Mouse (Mus musculus) embryonic facial prominence, embryonic 11.5 days (tissue): ENCODE data around the gene Dlgap1. TPM values are rescaled to one million over a fixed set of nuclear protein-coding genes. Genes with fewer than 3 reads are reported as not detected.

Source experiments
- ATAC-seq: fragments of 200-750 bp; cut with Nextera tagmentation; replicated peaks from 2 replicates; pipeline ENCODE4 v1.8.0; 2017; ENCODE audit warnings: low read depth; ENCODE audit not compliant: insufficient number of reproducible peaks, low FRiP score, low TSS enrichment
- DNase-seq: peaks from one replicate; pipeline ENCODE4 v3.0.0-alpha.2; 2015; ENCODE audit warnings: low spot score
- H3K27ac ChIP-seq: fragments of 300-500 bp; sonication (generic); replicated peaks from 2 replicates; pipeline ENCODE4 v1.5.1; 2014; ENCODE audit warnings: mild to moderate bottlenecking, low read depth, low read length, control low read depth
- H3K27me3 ChIP-seq: fragments of 300-500 bp; sonication (generic); 2 replicates; pipeline ENCODE4 v1.6.1; 2014; ENCODE audit warnings: mild to moderate bottlenecking, low read length, moderate library complexity, mixed read lengths; ENCODE audit not compliant: control insufficient read depth, insufficient read depth
- H3K36me3 ChIP-seq: fragments of 300-500 bp; sonication (generic); replicated peaks from 2 replicates; pipeline ENCODE4 v1.6.1; 2014; ENCODE audit warnings: low read depth, mild to moderate bottlenecking, low read length, moderate library complexity, mixed read lengths; ENCODE audit not compliant: control insufficient read depth, insufficient read depth
- H3K4me1 ChIP-seq: fragments of 300-500 bp; sonication (generic); 2 replicates; pipeline ENCODE4 v1.6.1; 2014; ENCODE audit warnings: low read length, mixed read lengths; ENCODE audit not compliant: control insufficient read depth, insufficient read depth
- H3K4me2 ChIP-seq: fragments of 300-500 bp; sonication (generic); 2 replicates; pipeline ENCODE4 v1.6.1; 2014; ENCODE audit warnings: low read depth, mild to moderate bottlenecking, control low read depth, low read length, moderate library complexity
- H3K4me3 ChIP-seq: fragments of 300-500 bp; sonication (generic); 2 replicates; pipeline ENCODE4 v1.5.1; 2014; ENCODE audit warnings: low read depth, low read length, control low read depth
- H3K9ac ChIP-seq: fragments of 300-500 bp; sonication (generic); replicated peaks from 2 replicates; pipeline ENCODE4 v1.6.1; 2014; ENCODE audit warnings: mild to moderate bottlenecking, control low read depth, low read length
- H3K9me3 ChIP-seq: fragments of 300-500 bp; sonication (generic); replicated peaks from 2 replicates; pipeline ENCODE4 v1.6.1; 2016; ENCODE audit warnings: mild to moderate bottlenecking, low read length, inconsistent platforms, mixed read lengths; ENCODE audit not compliant: control insufficient read depth
- WGBS: fragments of 180-500 bp; shearing (Covaris S2); extraction: QIAGEN DNeasy Blood & Tissue Kit; methylation state at CpG from one replicate; pipeline ENCODE4 v1.1.7; 2014; 5-methylcytosine and 5-hydroxymethylcytosine counted together
- polyA plus RNA-seq: library from polyadenylated mRNA; unstranded; fragments of >200 nt; fragmentation: Nextera tagmentation; extraction: Ambion mirVana; gene quantifications from 2 replicates; pipeline ENCODE4 v1.2.1, GENCODE M21; 2014

The Dlgap1 gene
- polyA plus RNA-seq, 1 experiment from 2014 or later: 2.4 TPM

DNA sequence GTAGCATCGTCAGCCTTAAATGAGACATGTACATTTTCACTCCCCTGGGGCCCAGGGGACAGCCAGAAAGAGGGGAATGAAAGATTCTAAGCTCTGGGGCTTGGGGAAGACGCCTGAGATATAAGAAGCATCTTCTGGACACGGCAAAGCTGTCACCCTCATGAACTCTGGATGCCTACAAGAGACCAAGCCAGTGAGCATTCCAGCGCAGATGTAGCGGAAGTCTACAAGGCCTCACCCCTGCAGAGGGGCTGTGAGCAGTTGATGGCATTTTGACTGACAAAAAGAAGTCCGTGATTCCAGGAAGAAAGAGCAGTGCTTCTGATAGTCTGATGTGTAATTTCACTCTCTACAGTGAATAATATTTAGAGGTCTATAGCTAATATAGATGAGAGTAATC is 621.6 kb downstream of the Dlgap1 start:
- no peaks in the 10 kb centered on the region for H3K36me3 ChIP-seq
- H3K4me1 ChIP-seq: no peaks in the 10 kb centered on the region
- no peak overlapping the region for H3K4me3 ChIP-seq
- no peaks in the 10 kb centered on the region for H3K27me3 ChIP-seq
- DNase-seq (no peak), ATAC-seq (no peak)
- no peak overlapping the region for H3K27ac ChIP-seq
- H3K9ac ChIP-seq: no peak overlapping the region
- H3K9me3 ChIP-seq: no peaks in the 10 kb centered on the region
- 71% methylated on average over 6 of the region's 6 CpGs for WGBS
- no peak overlapping the region for H3K4me2 ChIP-seq

DNA sequence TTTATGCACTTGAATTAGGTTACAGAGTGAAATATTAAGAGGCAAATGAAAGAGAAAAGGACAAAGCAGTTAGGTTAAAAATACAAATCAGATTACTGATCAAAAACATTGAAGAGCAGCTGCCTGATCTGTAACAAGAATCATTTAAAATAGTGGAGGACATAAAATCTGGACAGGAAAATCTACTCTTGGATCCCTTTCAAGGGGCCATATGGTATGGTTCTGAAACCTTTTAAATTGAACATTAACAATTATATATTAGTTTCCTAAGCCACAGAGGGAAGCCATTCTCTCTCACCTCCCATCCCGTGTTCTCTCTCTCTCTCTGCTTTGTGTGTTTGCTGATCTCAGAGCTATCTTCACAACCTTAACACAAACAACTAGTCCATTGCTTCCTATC is 625.4 kb downstream of the Dlgap1 start:
- Histone ChIP-seq H3K4me3 (no peak overlapping the region), H3K4me2 (no peak overlapping the region), H3K36me3 (no peaks in the 10 kb centered on the region), H3K4me1 (no peaks in the 10 kb centered on the region), H3K27me3 (no peaks in the 10 kb centered on the region), H3K27ac (no peak overlapping the region), H3K9ac (no peak overlapping the region), H3K9me3 (no peaks in the 10 kb centered on the region)
- ATAC-seq: no peak
- WGBS: 71% methylated on average over 1 of the region's 1 CpGs
- DNase-seq: no peak

DNA sequence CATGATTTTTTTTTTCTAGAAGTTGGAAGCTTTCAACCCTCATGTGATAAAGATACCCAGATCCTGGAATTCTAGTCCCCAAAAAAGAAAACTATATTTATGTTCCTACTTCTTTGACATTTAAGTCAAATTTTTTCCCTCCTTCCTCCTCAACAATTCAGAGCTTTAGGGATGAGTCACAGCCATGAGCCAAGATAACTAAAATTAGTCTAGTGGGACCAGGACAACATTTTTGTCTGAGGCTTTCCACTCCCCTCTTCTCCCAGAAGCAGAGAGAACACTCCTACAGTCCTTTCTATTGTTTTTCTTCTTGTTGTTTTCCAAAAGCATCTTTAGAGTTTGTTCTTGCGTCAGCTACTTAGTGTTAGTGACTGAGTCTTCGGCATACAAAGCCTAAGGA is 627.5 kb downstream of the Dlgap1 start:
- ATAC-seq (no peak), DNase-seq (no peak)
- Histone ChIP-seq H3K27ac (no peak overlapping the region), H3K27me3 (no peaks in the 10 kb centered on the region), H3K4me1 (no peaks in the 10 kb centered on the region), H3K4me3 (no peak overlapping the region), H3K4me2 (no peak overlapping the region), H3K9me3 (no peaks in the 10 kb centered on the region), H3K9ac (no peak overlapping the region), H3K36me3 (no peaks in the 10 kb centered on the region)
- 86% methylated on average over 2 of the region's 2 CpGs for WGBS

DNA sequence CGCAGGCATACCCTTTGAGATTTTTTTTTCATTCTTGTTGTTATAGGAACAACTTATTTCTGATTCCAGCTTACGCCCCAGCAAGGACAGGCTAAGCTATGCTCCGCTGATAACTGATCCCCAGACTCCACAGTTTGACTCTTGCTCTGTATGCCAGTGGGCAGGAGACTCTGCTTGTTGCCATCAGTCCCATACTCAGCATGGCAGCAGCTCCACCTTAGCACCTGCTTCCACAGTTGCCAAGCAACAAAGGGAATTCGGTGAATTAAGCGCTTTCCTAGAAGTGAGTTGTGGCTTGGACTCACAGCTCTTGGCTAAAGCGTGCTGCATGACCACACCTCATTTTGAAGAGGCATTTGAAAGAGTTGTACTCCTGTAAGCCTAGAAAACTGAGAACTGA is 631.6 kb downstream of the Dlgap1 start:
- Histone ChIP-seq H3K4me1 (no peaks in the 10 kb centered on the region), H3K36me3 (no peaks in the 10 kb centered on the region), H3K27ac (no peak overlapping the region), H3K4me2 (no peak overlapping the region), H3K27me3 (no peaks in the 10 kb centered on the region), H3K9ac (no peak overlapping the region), H3K9me3 (no peaks in the 10 kb centered on the region), H3K4me3 (no peak overlapping the region)
- DNase-seq (no peak), ATAC-seq (no peak)
- WGBS: 89% methylated on average over 6 of the region's 6 CpGs

DNA sequence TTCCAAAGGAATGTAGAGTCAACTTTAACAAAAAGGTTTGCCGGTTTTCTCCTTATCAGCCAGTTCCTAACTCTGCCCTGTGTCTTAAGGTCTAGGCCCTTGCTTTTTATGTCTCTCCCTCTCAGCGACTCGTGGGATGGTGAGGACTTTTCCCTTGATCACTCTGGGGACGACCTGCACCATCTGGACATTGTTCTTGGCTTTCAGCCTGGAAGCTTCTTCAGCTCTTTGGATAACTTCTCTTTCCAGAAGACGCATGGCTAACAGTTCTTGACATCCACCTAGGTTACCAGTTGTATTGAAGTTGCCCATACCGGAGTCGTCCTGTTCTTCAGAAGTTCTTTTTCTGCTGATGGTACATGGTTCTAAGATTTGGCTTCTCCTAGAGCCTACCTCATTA is 633.2 kb downstream of the Dlgap1 start:
- H3K27ac ChIP-seq: no peak overlapping the region
- DNase-seq (no peak), ATAC-seq (no peak)
- H3K4me1 ChIP-seq: no peaks in the 10 kb centered on the region
- H3K4me2 ChIP-seq: no peak overlapping the region
- 89% methylated on average over 7 of the region's 7 CpGs for whole genome bisulfite sequencing
- H3K9me3 ChIP-seq: no peaks in the 10 kb centered on the region
- no peaks in the 10 kb centered on the region for H3K27me3 ChIP-seq
- no peak overlapping the region for H3K4me3 ChIP-seq
- no peaks in the 10 kb centered on the region for H3K36me3 ChIP-seq
- no peak overlapping the region for H3K9ac ChIP-seq

DNA sequence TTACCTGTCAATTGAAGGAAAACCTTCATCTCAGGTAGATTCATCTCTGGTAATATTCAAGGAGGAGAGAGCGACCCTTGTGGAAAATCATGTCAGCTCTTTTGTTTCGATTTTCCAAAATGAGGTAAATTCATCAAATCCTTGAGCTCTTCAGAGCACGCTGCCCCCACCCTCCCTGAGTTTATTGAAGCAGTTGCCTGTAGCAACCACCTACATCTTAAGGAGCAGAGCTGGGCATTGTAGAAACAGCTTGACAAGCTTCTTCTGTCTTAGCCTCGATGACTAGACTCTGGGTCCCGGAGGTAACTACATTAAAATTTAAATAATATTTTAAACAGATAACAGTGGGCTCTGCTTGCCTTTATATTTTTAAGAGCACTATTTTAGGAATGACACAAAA is 636.8 kb downstream of the Dlgap1 start:
- no peaks in the 10 kb centered on the region for H3K27me3 ChIP-seq
- no peaks in the 10 kb centered on the region for H3K36me3 ChIP-seq
- H3K9me3 ChIP-seq: no peaks in the 10 kb centered on the region
- no peak overlapping the region for H3K9ac ChIP-seq
- ATAC-seq (no peak), DNase-seq (no peak)
- 81% methylated on average over 5 of the region's 5 CpGs for WGBS
- H3K4me3 ChIP-seq: no peak overlapping the region
- H3K4me2 ChIP-seq: no peak overlapping the region
- H3K4me1 ChIP-seq: no peaks in the 10 kb centered on the region
- H3K27ac ChIP-seq: no peak overlapping the region

DNA sequence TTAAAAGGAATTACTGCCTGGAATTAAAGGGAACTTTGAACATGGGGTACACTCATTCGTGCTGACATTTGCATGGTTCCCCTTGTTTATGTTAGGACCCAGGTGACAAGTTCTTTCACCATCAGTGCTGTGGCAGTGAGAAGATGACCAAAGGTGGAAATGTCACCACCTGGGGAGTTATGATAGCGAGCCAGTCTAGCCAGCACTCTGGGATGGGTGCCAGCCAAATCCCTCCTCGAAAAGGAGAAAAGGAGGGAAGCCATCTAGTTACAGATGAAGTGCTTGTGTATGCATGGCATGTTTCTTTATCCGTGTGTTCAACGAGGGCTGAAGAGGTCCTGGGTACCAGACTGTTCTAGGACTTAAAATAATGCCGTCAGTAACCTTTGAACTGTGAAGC is 643.3 kb downstream of the Dlgap1 start:
- DNase-seq: no peak
- Histone ChIP-seq H3K9ac (no peak overlapping the region), H3K27ac (no peak overlapping the region), H3K9me3 (no peaks in the 10 kb centered on the region), H3K4me1 (no peaks in the 10 kb centered on the region), H3K4me3 (no peak overlapping the region), H3K27me3 (no peaks in the 10 kb centered on the region), H3K36me3 (no peaks in the 10 kb centered on the region), H3K4me2 (no peak overlapping the region)
- WGBS: 82% methylated on average over 6 of the region's 6 CpGs
- no peak for ATAC-seq

DNA sequence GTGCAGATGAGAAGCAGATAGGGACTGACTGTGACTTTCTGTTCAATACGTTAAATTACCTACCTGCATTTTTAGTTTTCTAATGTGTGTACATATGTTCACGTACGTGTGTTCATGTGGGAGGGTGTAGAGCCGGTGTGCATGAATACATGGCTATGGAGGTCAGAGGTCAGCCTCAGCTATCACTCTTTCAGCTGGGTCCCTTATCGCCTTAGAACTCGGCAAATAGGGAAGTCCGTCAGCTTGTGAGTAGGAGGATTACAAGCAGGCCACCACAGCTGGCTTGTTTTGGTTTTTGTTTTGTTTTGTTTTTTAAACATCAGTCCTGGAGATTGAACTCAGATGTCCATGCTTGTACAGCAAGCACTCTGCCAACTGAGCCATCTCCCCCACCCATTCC is 645.0 kb downstream of the Dlgap1 start:
- ATAC-seq: no peak
- 83% methylated on average over 7 of the region's 7 CpGs for WGBS

More for the DNA sequence above, 645.0 kb downstream of the Dlgap1 start:
- Histone ChIP-seq H3K27ac (no peak overlapping the region), H3K27me3 (no peaks in the 10 kb centered on the region), H3K9me3 (no peaks in the 10 kb centered on the region), H3K9ac (no peak overlapping the region), H3K36me3 (no peaks in the 10 kb centered on the region), H3K4me1 (no peaks in the 10 kb centered on the region), H3K4me2 (no peak overlapping the region), H3K4me3 (no peak overlapping the region)
- DNase-seq: no peak
